Mouse (Mus musculus) heart, adult 9 months (tissue): ENCODE measurements at regions not wholly inside any gene's neighbourhood (a gene's known extent, or its start where the extent isn't known, plus 50 kb on each side); places are given as distances from the start of the nearest gene placed in this dataset.

Experiments used
- DNase-seq, 2 experiments: peaks; one replicate each; pipeline ENCODE4 v3.0.0; 2022; ENCODE audit warnings: low spot score in 2 of 2

GRCm38 (mm10) chr10:116726031-116726430 lies 144.7 kb upstream of the Cnot2 start:
- no peak for DNase-seq

- DNase-seq = no peak
Observed at GRCm38 (mm10) chr10:116721986-116722385, 140.7 kb upstream of the Cnot2 start.

- DNase-seq = peak in 1 of 2 experiments; percentile 11
Observed at GRCm38 (mm10) chr10:116719616-116720015, 138.3 kb upstream of the Cnot2 start.

- DNase-seq = no peak
Observed at GRCm38 (mm10) chr10:116717961-116718360, 136.7 kb upstream of the Cnot2 start.

GRCm38 (mm10) chr10:116717017-116717643 lies 135.8 kb upstream of the Cnot2 start:
- no peak for DNase-seq

GRCm38 (mm10) chr10:116713456-116713855 lies 132.1 kb upstream of the Cnot2 start:
- DNase-seq = peak; percentile 84 to 87

GRCm38 (mm10) chr10:116707025-116707424 lies 125.7 kb upstream of the Cnot2 start:
- DNase-seq = no peak

- DNase-seq = no peak
Observed at GRCm38 (mm10) chr10:116701281-116701680, 120.0 kb upstream of the Cnot2 start.

- no peak for DNase-seq
Observed at GRCm38 (mm10) chr10:116699711-116700110, 118.4 kb upstream of the Cnot2 start.

- DNase-seq = no peak
Observed at GRCm38 (mm10) chr10:116697628-116698316, 116.5 kb upstream of the Cnot2 start.

- DNase-seq = no peak
Observed at GRCm38 (mm10) chr10:116693816-116694215, 112.5 kb upstream of the Cnot2 start.

GRCm38 (mm10) chr10:116686741-116687140 lies 105.4 kb upstream of the Cnot2 start:
- no peak for DNase-seq

GRCm38 (mm10) chr10:116683374-116683773 lies 102.1 kb upstream of the Cnot2 start:
- no peak for DNase-seq

GRCm38 (mm10) chr10:116678950-116679735 lies 97.8 kb upstream of the Cnot2 start:
- DNase-seq = no peak

- no peak for DNase-seq
Observed at GRCm38 (mm10) chr10:116677949-116678348, 96.6 kb upstream of the Cnot2 start.

GRCm38 (mm10) chr10:116675171-116675570 lies 93.9 kb upstream of the Cnot2 start:
- DNase-seq = no peak

GRCm38 (mm10) chr10:116674348-116674747 lies 93.0 kb upstream of the Cnot2 start:
- DNase-seq = no peak

- DNase-seq = no peak
Observed at GRCm38 (mm10) chr10:116658162-116658962, 77.1 kb upstream of the Cnot2 start.

GRCm38 (mm10) chr10:116655891-116656290 lies 74.6 kb upstream of the Cnot2 start:
- DNase-seq = no peak

- no peak for DNase-seq
Observed at GRCm38 (mm10) chr10:116655018-116655807, 73.9 kb upstream of the Cnot2 start.

GRCm38 (mm10) chr10:116654091-116654490 lies 72.8 kb upstream of the Cnot2 start:
- DNase-seq = no peak
